Mouse (Mus musculus): ENCODE measurements at regions not wholly inside any gene's neighbourhood (a gene's known extent, or its start where the extent isn't known, plus 50 kb on each side); places are given as distances from the start of the nearest gene placed in this dataset.

DNA sequence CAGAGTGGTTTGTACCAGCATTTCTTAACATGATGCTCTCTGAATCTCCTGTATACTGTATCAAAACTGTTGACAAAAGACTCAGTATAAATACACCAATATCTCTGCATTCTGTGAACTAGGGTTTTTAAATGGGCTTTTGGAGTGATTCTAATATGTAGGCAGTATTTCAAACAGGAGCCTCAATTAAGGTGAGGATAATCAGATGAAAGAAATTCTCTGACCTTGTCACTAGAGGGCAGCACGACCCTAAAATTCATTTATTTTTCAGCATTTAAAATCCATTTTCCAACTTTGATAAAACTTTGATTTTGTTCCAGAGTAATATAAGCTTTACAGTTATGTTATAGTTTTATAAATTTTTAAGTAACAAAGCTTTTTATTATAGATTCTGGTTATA lies 114.5 kb downstream of the Rfx6 start:
- CTCF ChIA-PET, result interaction anchor here (0.7 kb wide), 1 partner anchor 1130 kb away, joined by 3 read pairs; no protein-coding TSS in a partner anchor

DNA sequence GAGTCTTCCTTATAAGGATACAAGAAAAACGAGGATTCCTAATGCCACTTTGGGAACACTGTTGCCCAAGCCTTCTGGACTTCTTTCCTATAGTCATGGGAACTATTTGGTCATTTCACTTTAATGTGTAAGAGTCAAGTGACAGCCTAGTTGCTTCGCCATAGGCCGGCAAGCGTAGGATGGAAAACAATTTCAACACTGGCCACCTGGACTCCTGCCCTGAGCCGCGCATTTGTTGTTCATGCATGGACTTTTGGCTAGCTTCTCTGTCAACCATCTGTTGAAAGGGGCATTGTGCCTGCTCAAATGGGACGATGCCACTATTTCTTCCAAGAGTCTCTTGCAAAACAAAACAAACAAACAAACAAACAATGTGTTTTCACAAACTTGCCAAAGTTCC lies 116.3 kb downstream of the Rfx6 start:
- CTCF ChIA-PET, result no interaction called here

- CTCF ChIA-PET, result no interaction called here
Observed at GRCm38 (mm10) chr10:51816626-51817025, 139.1 kb downstream of the Rfx6 start.

DNA sequence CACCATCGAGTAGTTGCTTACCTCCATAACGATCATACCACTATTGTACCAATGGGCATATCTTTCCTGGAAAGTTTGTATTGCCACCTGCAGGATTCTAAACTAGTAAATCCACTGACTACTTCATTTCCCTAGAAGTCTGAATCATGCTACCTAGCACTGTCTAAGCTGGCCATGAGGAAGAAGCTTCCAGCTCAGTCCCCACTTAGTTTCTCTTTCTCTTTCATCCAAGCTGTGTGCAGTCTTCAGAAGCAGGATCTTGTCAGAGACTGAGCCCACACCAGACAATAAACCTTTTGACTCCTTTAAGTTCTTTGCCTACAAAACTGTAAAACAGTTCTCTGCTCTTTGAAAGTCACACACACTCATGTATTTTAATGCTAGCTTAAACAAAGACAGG lies 146.3 kb downstream of the Rfx6 start:
- CTCF ChIA-PET, result no interaction called here

GRCm38 (mm10) chr10:51826431-51826964 lies 148.9 kb downstream of the Rfx6 start:
- CTCF ChIA-PET, result interaction anchor here (0.6 kb wide), 1 partner anchor 13 kb away, joined by 3 read pairs; no protein-coding TSS in a partner anchor

- CTCF ChIA-PET, result no interaction called here
Observed at GRCm38 (mm10) chr10:51832459-51832858, 154.9 kb downstream of the Rfx6 start.

DNA sequence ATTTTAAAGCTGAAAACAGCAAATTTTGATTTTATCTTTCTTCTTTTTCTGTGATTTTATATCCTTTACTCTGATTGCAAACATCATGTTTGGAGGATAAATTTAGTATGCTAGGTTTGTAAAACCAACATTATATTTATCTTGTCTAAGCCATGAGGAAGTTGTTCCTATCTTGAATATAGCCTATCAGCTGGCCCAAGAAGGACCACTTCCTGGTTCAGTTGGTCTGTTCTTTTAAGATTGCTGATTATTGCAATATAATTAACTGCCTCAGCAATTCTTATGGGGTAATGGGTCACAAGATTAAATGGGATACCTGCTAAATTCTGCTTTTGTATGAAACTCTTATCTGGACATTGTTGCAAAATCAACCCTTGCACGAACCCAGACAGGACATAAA lies 165.5 kb downstream of the Rfx6 start:
- CTCF ChIA-PET, result no interaction called here

DNA sequence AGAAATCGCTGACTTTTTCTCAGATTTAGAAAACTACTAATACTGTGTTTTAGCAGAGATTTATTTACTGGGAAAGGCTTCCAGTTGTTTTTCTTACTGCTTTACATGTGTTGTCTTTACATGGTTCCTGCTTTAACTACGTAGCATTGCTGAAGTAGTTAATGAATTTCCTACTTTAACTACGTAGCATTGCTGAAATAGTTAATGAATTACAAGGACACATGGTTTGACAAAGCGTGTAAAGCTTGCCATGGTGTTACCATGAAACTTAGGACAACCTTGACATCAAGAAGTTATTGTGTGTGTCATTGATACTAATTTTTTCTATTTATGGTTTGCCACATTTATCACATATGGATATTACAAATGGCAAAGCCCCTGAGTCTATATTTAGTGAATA lies 168.7 kb downstream of the Rfx6 start:
- CTCF ChIA-PET, result no interaction called here

GRCm38 (mm10) chr10:51869409-51869808 lies 152.9 kb upstream of the Vgll2 start:
- CTCF ChIA-PET, result no interaction called here

DNA sequence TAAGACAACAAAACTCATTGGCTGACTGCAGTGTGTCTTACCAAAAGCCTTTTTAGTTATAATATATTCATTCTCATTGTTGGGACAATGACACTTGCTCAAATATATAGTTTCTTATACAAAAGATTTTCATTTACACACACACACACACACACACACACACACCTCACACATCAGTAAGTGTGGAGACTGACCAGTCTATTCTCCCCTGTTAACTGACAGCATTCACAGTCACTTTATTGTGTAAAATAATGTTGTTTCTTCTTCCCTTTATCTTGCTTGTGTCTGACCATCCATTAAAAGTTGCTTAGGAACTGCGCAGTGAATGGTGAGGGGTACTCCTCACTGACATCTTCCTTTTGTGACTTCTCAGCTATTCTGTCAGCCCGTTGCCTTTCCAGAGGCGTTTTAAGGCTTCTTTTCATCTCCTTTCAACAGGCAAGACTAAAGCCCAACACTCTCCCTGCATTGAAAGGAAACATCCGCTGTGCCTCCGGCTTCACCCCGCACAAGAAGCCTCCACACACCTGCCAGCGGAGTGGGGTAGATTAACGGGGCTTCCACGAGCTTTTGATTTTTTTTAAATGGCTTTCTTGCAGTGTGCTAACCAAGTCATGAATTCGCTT lies 111.1 kb upstream of the Vgll2 start:
- CTCF ChIA-PET, result no interaction called here

DNA sequence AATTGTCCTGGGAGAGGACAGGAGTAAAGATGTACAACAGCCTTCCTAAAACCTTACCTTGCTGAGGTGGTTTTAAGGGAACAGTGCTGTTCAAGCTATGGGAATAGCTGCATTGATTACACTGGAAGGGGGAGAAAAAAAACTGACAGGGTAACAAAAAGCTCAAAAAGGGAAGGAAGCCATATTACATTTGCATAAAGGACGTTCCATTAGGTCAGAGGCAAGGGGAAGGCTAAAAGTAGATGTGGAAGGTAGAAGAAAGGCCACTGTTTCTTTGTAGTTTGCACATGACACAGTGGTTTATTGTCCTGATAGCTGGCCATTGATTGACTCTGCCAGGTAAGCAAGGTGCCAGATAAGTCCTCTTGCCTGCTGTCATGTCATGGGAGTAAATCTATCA lies 110.2 kb upstream of the Vgll2 start:
- CTCF ChIA-PET, result no interaction called here

- CTCF ChIA-PET, result no interaction called here
Observed at GRCm38 (mm10) chr10:51926644-51927043, 95.7 kb upstream of the Vgll2 start.

DNA sequence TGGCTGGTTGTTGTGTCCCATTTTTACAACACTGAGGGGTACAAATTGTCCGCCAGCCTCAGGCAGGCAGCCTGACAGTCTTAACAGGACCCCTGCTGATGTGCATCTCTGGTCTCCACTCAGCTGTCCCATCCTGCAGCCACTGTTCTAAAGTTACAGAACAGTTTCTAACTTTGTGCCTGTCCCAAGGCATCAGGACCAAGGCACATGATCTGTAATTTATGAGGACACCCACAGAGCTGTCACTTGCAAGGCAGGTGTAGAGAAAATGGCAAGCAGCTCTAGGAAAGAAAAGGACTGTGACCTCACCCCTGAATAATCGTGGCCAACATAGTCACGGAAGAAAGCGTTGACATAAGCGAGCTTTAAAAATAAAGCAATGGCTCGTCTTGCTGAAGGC lies 93.0 kb upstream of the Vgll2 start:
- CTCF ChIA-PET, result no interaction called here

DNA sequence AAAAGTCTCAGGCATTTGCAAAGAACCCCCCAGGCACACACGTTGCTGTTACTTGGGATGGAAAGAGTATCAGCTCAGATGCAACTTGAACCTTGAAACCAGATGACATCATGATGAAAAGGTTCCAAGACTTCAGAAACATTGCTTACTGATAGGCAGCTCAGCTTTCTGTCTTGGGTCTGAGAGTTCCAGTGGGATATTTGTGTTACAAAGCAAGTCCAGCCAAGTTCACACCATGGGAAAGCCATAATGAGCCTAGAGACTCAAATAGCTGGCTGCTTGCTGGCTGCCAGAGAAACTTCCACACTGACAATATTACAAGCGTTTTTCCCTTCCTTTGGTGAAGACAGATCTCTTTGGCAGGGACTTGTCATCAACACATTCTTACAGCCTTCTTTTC lies 92.0 kb upstream of the Vgll2 start:
- CTCF ChIA-PET, result no interaction called here

- CTCF ChIA-PET, result no interaction called here
Observed at GRCm38 (mm10) chr10:51930696-51931095, 91.6 kb upstream of the Vgll2 start.

DNA sequence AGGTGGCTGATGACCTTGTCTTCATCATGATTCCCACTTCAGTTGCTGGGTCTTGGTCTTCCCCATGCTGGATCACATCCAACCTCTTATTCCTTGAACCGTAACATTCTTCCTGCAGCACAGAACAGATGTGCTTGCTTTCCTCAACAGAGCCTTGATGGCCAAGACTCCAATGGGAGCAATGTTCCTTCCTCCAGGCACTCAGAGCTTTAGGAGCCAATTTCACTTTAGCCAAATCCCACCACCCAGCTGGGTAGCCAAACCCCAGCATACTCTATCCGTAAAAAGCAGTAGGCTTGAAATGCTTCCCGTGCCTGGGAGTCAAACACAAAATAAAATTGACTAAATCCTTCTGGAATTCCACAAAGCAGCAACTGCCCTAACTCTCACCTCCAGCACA lies 86.8 kb upstream of the Vgll2 start:
- CTCF ChIA-PET, result no interaction called here

- CTCF ChIA-PET, result no interaction called here
Observed at GRCm38 (mm10) chr10:51941192-51941591, 81.1 kb upstream of the Vgll2 start.

GRCm38 (mm10) chr10:51945701-51946100 lies 76.6 kb upstream of the Vgll2 start:
- CTCF ChIA-PET, result no interaction called here

DNA sequence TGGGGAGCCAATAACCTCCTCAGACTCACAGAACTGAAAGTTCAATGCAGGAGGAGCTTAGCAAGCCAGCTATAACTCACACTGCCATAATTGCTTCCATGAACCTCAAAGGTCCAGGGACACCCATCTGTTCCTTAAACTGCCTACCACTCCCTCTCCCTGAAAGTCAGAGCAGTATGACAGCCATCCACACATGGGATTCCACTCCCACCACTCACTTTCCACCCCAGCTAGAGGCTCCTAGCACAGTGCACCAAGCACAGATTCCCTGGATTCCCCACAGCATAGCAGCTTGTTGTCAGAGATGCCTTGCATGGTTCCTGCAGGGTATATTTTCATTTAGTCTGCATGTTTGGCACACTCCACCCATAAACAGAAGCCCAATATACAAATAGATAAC lies 76.1 kb upstream of the Vgll2 start:
- CTCF ChIA-PET, result no interaction called here

GRCm38 (mm10) chr10:51946881-51947280 lies 75.4 kb upstream of the Vgll2 start:
- CTCF ChIA-PET, result no interaction called here

- CTCF ChIA-PET, result no interaction called here
Observed at GRCm38 (mm10) chr10:51950016-51950415, 72.3 kb upstream of the Vgll2 start.

- CTCF ChIA-PET, result no interaction called here
Observed at GRCm38 (mm10) chr10:51952021-51952420, 70.3 kb upstream of the Vgll2 start.

DNA sequence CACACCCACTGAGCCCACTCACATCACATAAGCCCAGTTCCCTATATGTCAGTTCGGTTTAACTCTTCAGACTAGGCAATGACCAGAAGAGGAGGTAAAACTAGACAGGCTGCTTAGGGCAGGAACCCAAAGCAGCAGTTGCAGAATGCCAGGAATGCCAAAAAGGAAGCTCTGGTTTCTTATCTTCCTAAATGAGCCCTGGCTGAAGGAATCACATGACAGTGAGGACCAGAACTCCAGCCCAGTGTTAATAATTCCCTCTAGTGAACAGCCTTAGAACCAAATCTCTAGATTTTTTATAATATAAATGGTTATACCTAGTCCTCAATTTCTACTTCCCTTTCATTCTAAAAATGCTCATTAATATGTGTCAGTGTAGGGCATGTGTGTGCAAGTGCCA lies 65.8 kb upstream of the Vgll2 start:
- CTCF ChIA-PET, result no interaction called here

GRCm38 (mm10) chr10:51961497-51961896 lies 60.8 kb upstream of the Vgll2 start:
- CTCF ChIA-PET, result no interaction called here
